ENCODE assay signal across 8 mouse cellular contexts in the genomic region with DNA sequence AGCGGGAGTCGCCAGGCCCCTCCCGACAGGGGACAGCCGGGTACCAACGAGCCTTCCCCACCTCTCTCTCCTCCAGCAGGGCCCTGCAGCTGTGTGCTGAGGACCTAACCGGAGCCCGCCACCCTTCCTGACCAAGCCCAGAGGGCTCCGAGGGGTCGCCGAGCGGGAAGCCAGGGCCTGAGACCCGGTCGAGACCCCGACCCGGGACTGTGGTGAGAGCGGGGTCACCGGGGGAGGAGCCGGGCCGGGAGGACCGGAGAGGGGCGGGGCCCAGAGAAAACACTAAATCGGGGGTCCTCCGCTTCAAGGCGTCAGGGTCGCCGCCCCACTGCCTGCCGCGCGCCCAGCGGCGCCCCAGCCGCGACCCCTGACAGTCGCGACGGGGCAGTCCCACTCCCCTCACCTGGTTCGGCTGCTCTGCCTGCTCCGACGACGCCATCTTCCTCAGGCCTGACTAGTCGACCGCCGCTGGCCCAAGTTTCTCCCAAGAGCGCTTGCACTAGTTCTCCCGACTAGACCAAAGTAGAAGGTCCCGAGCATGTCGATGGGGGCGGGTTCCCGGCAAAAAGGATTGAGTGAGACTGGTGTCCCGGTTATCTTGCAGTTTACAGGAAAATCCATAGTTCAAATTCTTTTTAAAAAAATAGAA. TPM values are rescaled to one million over a fixed set of nuclear protein-coding genes. Genes with fewer than 3 reads are reported as not detected.
DNase-seq lines count a peak whose midpoint lies in the region; ATAC-seq and TF ChIP-seq lines count a peak whose summit lies in the region.

A gene (minus strand): TSS at position 508 of the 649 bp plus-strand sequence.

- TF ChIP-seq CTCF in ES-Bruce4 (IDR thresholded peaks at IDR 0.05; ENCODE audit: low read depth, low read length) = no peak

- intact Hi-C loops in heart, postnatal 14 days (cut with DNase I) = no loop called here

- H3K9ac ChIP-seq in ES-Bruce4 (ENCODE audit: low read depth, poor library complexity, severe bottlenecking) = peak within 1 kb of the TSS; percentile 92
- H3K9ac ChIP-seq in forebrain, embryonic 14.5 days (ENCODE audit: low read length) = peak within 1 kb of the TSS; percentile 89
- peak within 1 kb of the TSS; percentile 94 for H3K9ac ChIP-seq in neural tube, embryonic 15.5 days (replicated peaks)

- no peaks in the 10 kb centered on the region for H3K4me1 ChIP-seq in ES-Bruce4 (ENCODE audit: control insufficient read depth, insufficient read depth, low read length)
- peaks cover 7% of the 10 kb centered on the region for H3K4me1 ChIP-seq in forebrain, embryonic 14.5 days (ENCODE audit: control insufficient read depth, insufficient read depth, low read length)
- peaks cover 27% of the 10 kb centered on the region for H3K4me1 ChIP-seq in neural tube, embryonic 15.5 days

- H3K36me3 ChIP-seq in ES-Bruce4 (ENCODE audit: control insufficient read depth, insufficient read depth, low read length, poor library complexity, severe bottlenecking) = no peaks in the 10 kb centered on the region
- no peaks in the 10 kb centered on the region for H3K36me3 ChIP-seq in forebrain, embryonic 14.5 days (ENCODE audit: control insufficient read depth, insufficient read depth, low read length)
- H3K36me3 ChIP-seq in neural tube, embryonic 15.5 days = no peaks in the 10 kb centered on the region

- DNase-seq in forebrain, embryonic 14.5 days (ENCODE audit: low spot score) = peak; percentile 96
- DNase-seq in heart, postnatal 14 days = peak; percentile 87 to 90
- peak; percentile 90 for DNase-seq in layer of hippocampus, adult 11-12 months (ENCODE audit: low spot score)
- DNase-seq in lung, adult 18-20 months = peak; percentile 92 to 93
- peak; percentile 95 for DNase-seq in testis, postnatal 14 days (ENCODE audit: low spot score)

- WGBS in forebrain, embryonic 14.5 days = under 1% methylated on average over 49 of the region's 50 CpGs
- WGBS in neural tube, embryonic 15.5 days = under 1% methylated on average over 47 of the region's 50 CpGs

- H3K27ac ChIP-seq in ES-Bruce4 (ENCODE audit: insufficient read depth, low read length) = no peak within 1 kb of the TSS
- H3K27ac ChIP-seq in forebrain, embryonic 14.5 days (ENCODE audit: low read depth, low read length) = peak within 1 kb of the TSS; percentile 33; the same call in 1 of the 2 replicates
- H3K27ac ChIP-seq in neural tube, embryonic 15.5 days (replicated peaks) = peak within 1 kb of the TSS; percentile 45; the same call in 1 of the 2 replicates

- H3K4me2 ChIP-seq in forebrain, embryonic 14.5 days (ENCODE audit: low read length) = peak within 1 kb of the TSS; percentile 96
- H3K4me2 ChIP-seq in neural tube, embryonic 15.5 days = peak within 1 kb of the TSS; percentile 96

- no peaks in the 10 kb centered on the region for H3K27me3 ChIP-seq in ES-Bruce4 (ENCODE audit: control insufficient read depth, insufficient read depth, low read length, poor library complexity, severe bottlenecking)
- no peaks in the 10 kb centered on the region for H3K27me3 ChIP-seq in forebrain, embryonic 14.5 days (replicated peaks; ENCODE audit: control insufficient read depth, insufficient read depth, low read length)
- H3K27me3 ChIP-seq in neural tube, embryonic 15.5 days (replicated peaks) = no peaks in the 10 kb centered on the region

- no peaks in the 10 kb centered on the region for H3K9me3 ChIP-seq in ES-Bruce4 (replicated peaks; ENCODE audit: control insufficient read depth, insufficient read depth, low read length, poor library complexity, severe bottlenecking)
- no peaks in the 10 kb centered on the region for H3K9me3 ChIP-seq in forebrain, embryonic 14.5 days (replicated peaks; ENCODE audit: control insufficient read depth, low read length)
- H3K9me3 ChIP-seq in neural tube, embryonic 15.5 days (replicated peaks) = no peaks in the 10 kb centered on the region

- peak within 1 kb of the TSS; percentile 99 for H3K4me3 ChIP-seq in ES-Bruce4 (ENCODE audit: low read depth, low read length)
- H3K4me3 ChIP-seq in forebrain, embryonic 14.5 days (ENCODE audit: low read depth, low read length) = peak within 1 kb of the TSS; percentile 95
- peak within 1 kb of the TSS; percentile 94 for H3K4me3 ChIP-seq in neural tube, embryonic 15.5 days (replicated peaks)

- peak; percentile 70; the same call in 1 of the 2 replicates for ATAC-seq in cerebellum, adult (ENCODE audit: insufficient number of reproducible peaks, low FRiP score, low TSS enrichment)
- peak; percentile 78 for ATAC-seq in forebrain, embryonic 14.5 days
- ATAC-seq in neural tube, embryonic 15.5 days (ENCODE audit: low FRiP score) = peak; percentile 79

- no peak for TF ChIP-seq EP300 in ES-Bruce4 (IDR thresholded peaks at IDR 0.05; ENCODE audit: insufficient read depth, low read depth, low read length)

- no peak for TF ChIP-seq POLR2A in ES-Bruce4 (IDR thresholded peaks at IDR 0.05; ENCODE audit: insufficient read depth, low read length)

RNA-seq across cellular contexts. Expression of the gene that starts here (rescaled TPM):
- polyA plus RNA-seq in ES-Bruce4 (2011; ENCODE audit: insufficient read depth, insufficient read length, low read depth, missing spikeins) = 31.2 and 32.4 TPM in 2 replicates
- polyA plus RNA-seq in forebrain, embryonic 14.5 days (2014; fragmentation: Nextera tagmentation; extraction: Ambion mirVana) = 30.7 and 43.1 TPM in 2 replicates
- total RNA-seq in heart, postnatal 14 days (2021) = 10 to 100 TPM; 20.5 to 21.7 TPM
- polyA plus RNA-seq in neural tube, embryonic 15.5 days (2015; fragmentation: Nextera tagmentation; extraction: Ambion mirVana) = 60.0 and 61.2 TPM in 2 replicates
